Mouse (Mus musculus) small intestine, adult 2 months (tissue): ENCODE measurements around the gene Hmga1b.

Experiments
- CTCF ChIP-seq: fragments of 200-500 bp; IDR thresholded peaks from 2 replicates; pipeline ENCODE4 v1.5.1; 2012; ENCODE audit warnings: low read depth, mild to moderate bottlenecking, control low read depth, inconsistent platforms, low read length, moderate library complexity, mixed read lengths; ENCODE audit not compliant: insufficient replicate concordance, insufficient read length; ENCODE audit errors: extremely low read depth
- POLR2A ChIP-seq: fragments of 200-500 bp; IDR thresholded peaks from 2 replicates; pipeline ENCODE4 v1.6.1; 2012; ENCODE audit warnings: low read depth, mild to moderate bottlenecking, control low read depth, inconsistent platforms, low read length, moderate library complexity

- TF ChIP-seq POLR2A (no peak), CTCF (no peak)
These were observed 36.1 kb upstream of the Hmga1b start for GRCm38 (mm10) chr11:120726243-120727168.
